Mouse (Mus musculus): ENCODE results near the gene Npr1. TPM values are rescaled to one million over a fixed set of nuclear protein-coding genes. Genes with fewer than 3 reads are reported as not detected.

The Npr1 gene
- polyA plus RNA-seq, 1 experiment: 10.6 TPM

GRCm38 (mm10) chr3:90428186-90428585 lies 37.5 kb downstream of the Npr1 start:
- no peak overlapping the region for H3K4me3 ChIP-seq (replicated peaks; ENCODE audit: control insufficient read depth, low read depth, low read length)
- TF ChIP-seq POLR2A (IDR thresholded peaks at IDR 0.05; ENCODE audit: borderline replicate concordance, control insufficient read depth, low read depth, low read length) (no peak), CTCF (IDR thresholded peaks at IDR 0.05; ENCODE audit: control insufficient read depth, insufficient read depth, low read length) (no peak)
- H3K27ac ChIP-seq (ENCODE audit: control insufficient read depth, insufficient read depth, low read depth, low read length, poor library complexity): no peak overlapping the region
- 86% methylated on average over 6 of the region's 6 CpGs for WGBS
- H3K4me1 ChIP-seq (ENCODE audit: control insufficient read depth, insufficient read depth, low read length): peaks cover 3% of the 10 kb centered on the region; the same call in 1 of the 2 replicates

- Histone ChIP-seq H3K27ac (ENCODE audit: control insufficient read depth, insufficient read depth, low read depth, low read length, poor library complexity) (no peak overlapping the region), H3K4me1 (ENCODE audit: control insufficient read depth, insufficient read depth, low read length) (peaks cover 3% of the 10 kb centered on the region; the same call in 1 of the 2 replicates), H3K4me3 (replicated peaks; ENCODE audit: control insufficient read depth, low read depth, low read length) (no peak overlapping the region)
- TF ChIP-seq POLR2A (IDR thresholded peaks at IDR 0.05; ENCODE audit: borderline replicate concordance, control insufficient read depth, low read depth, low read length): no peak
- no peak for TF ChIP-seq CTCF (IDR thresholded peaks at IDR 0.05; ENCODE audit: control insufficient read depth, insufficient read depth, low read length)
- WGBS: 64% methylated on average over 1 of the region's 1 CpGs
These were observed 38.1 kb downstream of the Npr1 start for GRCm38 (mm10) chr3:90427574-90427973.

- no peak overlapping the region for H3K4me3 ChIP-seq (replicated peaks; ENCODE audit: control insufficient read depth, low read depth, low read length)
- no peaks in the 10 kb centered on the region for H3K4me1 ChIP-seq (ENCODE audit: control insufficient read depth, insufficient read depth, low read length)
- H3K27ac ChIP-seq (ENCODE audit: control insufficient read depth, insufficient read depth, low read depth, low read length, poor library complexity): no peak overlapping the region
- TF ChIP-seq CTCF (IDR thresholded peaks at IDR 0.05; ENCODE audit: control insufficient read depth, insufficient read depth, low read length) (no peak), POLR2A (IDR thresholded peaks at IDR 0.05; ENCODE audit: borderline replicate concordance, control insufficient read depth, low read depth, low read length) (no peak)
- 79% methylated on average over 2 of the region's 2 CpGs for WGBS
These were observed 40.2 kb downstream of the Npr1 start for GRCm38 (mm10) chr3:90425499-90425898.

GRCm38 (mm10) chr3:90423549-90423948 lies 42.1 kb downstream of the Npr1 start:
- H3K27ac ChIP-seq (ENCODE audit: control insufficient read depth, insufficient read depth, low read depth, low read length, poor library complexity): no peak overlapping the region
- H3K4me1 ChIP-seq (ENCODE audit: control insufficient read depth, insufficient read depth, low read length): no peaks in the 10 kb centered on the region
- no peak for TF ChIP-seq CTCF (IDR thresholded peaks at IDR 0.05; ENCODE audit: control insufficient read depth, insufficient read depth, low read length)
- TF ChIP-seq POLR2A (IDR thresholded peaks at IDR 0.05; ENCODE audit: borderline replicate concordance, control insufficient read depth, low read depth, low read length): no peak
- no peak overlapping the region for H3K4me3 ChIP-seq (replicated peaks; ENCODE audit: control insufficient read depth, low read depth, low read length)

- no peak for TF ChIP-seq CTCF (IDR thresholded peaks at IDR 0.05; ENCODE audit: control insufficient read depth, insufficient read depth, low read length)
- TF ChIP-seq POLR2A (IDR thresholded peaks at IDR 0.05; ENCODE audit: borderline replicate concordance, control insufficient read depth, low read depth, low read length): no peak
- H3K4me1 ChIP-seq (ENCODE audit: control insufficient read depth, insufficient read depth, low read length): no peaks in the 10 kb centered on the region
- 89% methylated on average over 6 of the region's 6 CpGs for WGBS
- no peak overlapping the region for H3K4me3 ChIP-seq (replicated peaks; ENCODE audit: control insufficient read depth, low read depth, low read length)
- H3K27ac ChIP-seq (ENCODE audit: control insufficient read depth, insufficient read depth, low read depth, low read length, poor library complexity): no peak overlapping the region
These were observed 45.0 kb downstream of the Npr1 start for GRCm38 (mm10) chr3:90420696-90421095.

GRCm38 (mm10) chr3:90413011-90413396 lies 52.7 kb downstream of the Npr1 start:
- peaks cover 1% of the 10 kb centered on the region; the same call in 1 of the 2 replicates for H3K4me1 ChIP-seq (ENCODE audit: control insufficient read depth, insufficient read depth, low read length)
- TF ChIP-seq POLR2A (IDR thresholded peaks at IDR 0.05; ENCODE audit: borderline replicate concordance, control insufficient read depth, low read depth, low read length) (no peak), CTCF (IDR thresholded peaks at IDR 0.05; ENCODE audit: control insufficient read depth, insufficient read depth, low read length) (no peak)
- H3K27ac ChIP-seq (ENCODE audit: control insufficient read depth, insufficient read depth, low read depth, low read length, poor library complexity): no peak overlapping the region
- no peak overlapping the region for H3K4me3 ChIP-seq (replicated peaks; ENCODE audit: control insufficient read depth, low read depth, low read length)
- WGBS: 78% methylated on average over 3 of the region's 3 CpGs

- no peak for TF ChIP-seq POLR2A (IDR thresholded peaks at IDR 0.05; ENCODE audit: borderline replicate concordance, control insufficient read depth, low read depth, low read length)
- TF ChIP-seq CTCF (IDR thresholded peaks at IDR 0.05; ENCODE audit: control insufficient read depth, insufficient read depth, low read length): peak; percentile 97
- 48% methylated on average over 5 of the region's 5 CpGs for WGBS
These were observed 53.2 kb downstream of the Npr1 start for GRCm38 (mm10) chr3:90412312-90413010.

GRCm38 (mm10) chr3:90408721-90409120 lies 56.9 kb downstream of the Npr1 start:
- H3K4me3 ChIP-seq (replicated peaks; ENCODE audit: control insufficient read depth, low read depth, low read length): no peak overlapping the region
- H3K4me1 ChIP-seq (ENCODE audit: control insufficient read depth, insufficient read depth, low read length): peaks cover 1% of the 10 kb centered on the region; the same call in 1 of the 2 replicates
- H3K27ac ChIP-seq (ENCODE audit: control insufficient read depth, insufficient read depth, low read depth, low read length, poor library complexity): no peak overlapping the region
- 19% methylated on average over 3 of the region's 3 CpGs for WGBS
- TF ChIP-seq POLR2A (IDR thresholded peaks at IDR 0.05; ENCODE audit: borderline replicate concordance, control insufficient read depth, low read depth, low read length) (no peak), CTCF (IDR thresholded peaks at IDR 0.05; ENCODE audit: control insufficient read depth, insufficient read depth, low read length) (no peak)

More at GRCm38 (mm10) chr3:90412312-90413010, 53.2 kb downstream of the Npr1 start:
- peaks cover 1% of the 10 kb centered on the region; the same call in 1 of the 2 replicates for H3K4me1 ChIP-seq (ENCODE audit: control insufficient read depth, insufficient read depth, low read length)
- H3K4me3 ChIP-seq (replicated peaks; ENCODE audit: control insufficient read depth, low read depth, low read length): no peak overlapping the region
- no peak overlapping the region for H3K27ac ChIP-seq (ENCODE audit: control insufficient read depth, insufficient read depth, low read depth, low read length, poor library complexity)

Data from bone marrow, adult 2 months (tissue).